Mouse (Mus musculus): ENCODE results near the gene Ift122. TPM values are rescaled to one million over a fixed set of nuclear protein-coding genes. Genes with fewer than 3 reads are reported as not detected.

Gene Ift122
- polyA plus RNA-seq, 1 experiment, result 3.6 TPM

DNA sequence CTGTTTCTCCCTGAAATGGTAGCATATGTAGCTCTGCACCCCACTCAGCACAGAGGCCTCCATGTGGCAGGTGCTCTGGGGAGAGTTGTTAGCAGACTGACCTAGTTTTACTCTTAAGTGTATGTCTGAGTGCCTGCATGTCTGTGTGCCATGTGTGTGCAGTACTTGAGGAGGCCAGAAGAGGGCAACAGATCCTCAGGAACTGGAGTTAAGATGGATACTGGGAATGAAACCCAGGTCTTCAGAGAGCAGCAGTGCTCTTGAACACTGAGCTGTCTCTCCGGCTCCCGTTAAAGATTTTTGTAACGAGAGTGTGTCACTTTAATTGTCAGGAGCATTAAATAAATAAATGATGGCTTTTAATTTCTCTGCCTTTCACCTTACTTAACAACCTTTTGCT, 35.0 kb downstream of the Ift122 start:
- H3K4me1 ChIP-seq (ENCODE audit: control insufficient read depth, insufficient read depth, low read length), result peaks cover 2% of the 10 kb centered on the region; the same call in 1 of the 2 replicates
- no peak overlapping the region for H3K4me3 ChIP-seq (replicated peaks; ENCODE audit: control insufficient read depth, low read depth, low read length)
- WGBS, result 80% methylated on average over 3 of the region's 3 CpGs
- H3K27ac ChIP-seq (ENCODE audit: control insufficient read depth, insufficient read depth, low read depth, low read length, poor library complexity), result no peak overlapping the region
- peak; percentile 51; the same call in 1 of the 2 replicates for TF ChIP-seq CTCF (IDR thresholded peaks at IDR 0.05; ENCODE audit: control insufficient read depth, insufficient read depth, low read length)
- TF ChIP-seq POLR2A (IDR thresholded peaks at IDR 0.05; ENCODE audit: borderline replicate concordance, control insufficient read depth, low read depth, low read length), result no peak

- Histone ChIP-seq H3K27ac (ENCODE audit: control insufficient read depth, insufficient read depth, low read depth, low read length, poor library complexity) (no peak overlapping the region), H3K4me1 (ENCODE audit: control insufficient read depth, insufficient read depth, low read length) (peaks cover 2% of the 10 kb centered on the region; the same call in 1 of the 2 replicates), H3K4me3 (replicated peaks; ENCODE audit: control insufficient read depth, low read depth, low read length) (no peak overlapping the region)
- WGBS, result 82% methylated on average over 8 of the region's 8 CpGs
- no peak for TF ChIP-seq POLR2A (IDR thresholded peaks at IDR 0.05; ENCODE audit: borderline replicate concordance, control insufficient read depth, low read depth, low read length)
- no peak for TF ChIP-seq CTCF (IDR thresholded peaks at IDR 0.05; ENCODE audit: control insufficient read depth, insufficient read depth, low read length)
Measured at GRCm38 (mm10) chr6:115890601-115891000, 37.3 kb downstream of the Ift122 start.

DNA sequence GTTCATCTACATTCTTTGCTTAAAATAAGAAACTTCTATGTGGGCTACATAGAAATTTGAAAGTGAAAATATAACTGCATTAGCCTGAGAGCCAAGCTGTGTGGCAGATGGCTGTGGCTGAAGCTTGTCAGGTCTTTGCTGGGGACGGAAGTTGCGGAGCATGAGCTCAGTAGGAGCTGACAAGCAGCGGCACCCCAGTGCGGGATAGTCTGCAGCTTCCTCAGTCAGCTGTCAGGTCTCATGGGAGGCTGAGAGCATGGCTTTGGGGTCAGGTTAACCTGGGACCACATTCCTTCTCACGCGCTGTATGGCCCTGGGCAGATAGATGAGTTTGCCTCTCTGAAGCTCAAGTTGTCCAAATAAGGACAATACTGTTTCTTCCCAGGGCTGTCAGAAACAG, 37.8 kb downstream of the Ift122 start:
- 85% methylated on average over 6 of the region's 6 CpGs for WGBS
- H3K4me1 ChIP-seq (ENCODE audit: control insufficient read depth, insufficient read depth, low read length), result peaks cover 2% of the 10 kb centered on the region; the same call in 1 of the 2 replicates
- H3K4me3 ChIP-seq (replicated peaks; ENCODE audit: control insufficient read depth, low read depth, low read length), result no peak overlapping the region
- H3K27ac ChIP-seq (ENCODE audit: control insufficient read depth, insufficient read depth, low read depth, low read length, poor library complexity), result no peak overlapping the region
- TF ChIP-seq CTCF (IDR thresholded peaks at IDR 0.05; ENCODE audit: control insufficient read depth, insufficient read depth, low read length) (no peak), POLR2A (IDR thresholded peaks at IDR 0.05; ENCODE audit: borderline replicate concordance, control insufficient read depth, low read depth, low read length) (no peak)

DNA sequence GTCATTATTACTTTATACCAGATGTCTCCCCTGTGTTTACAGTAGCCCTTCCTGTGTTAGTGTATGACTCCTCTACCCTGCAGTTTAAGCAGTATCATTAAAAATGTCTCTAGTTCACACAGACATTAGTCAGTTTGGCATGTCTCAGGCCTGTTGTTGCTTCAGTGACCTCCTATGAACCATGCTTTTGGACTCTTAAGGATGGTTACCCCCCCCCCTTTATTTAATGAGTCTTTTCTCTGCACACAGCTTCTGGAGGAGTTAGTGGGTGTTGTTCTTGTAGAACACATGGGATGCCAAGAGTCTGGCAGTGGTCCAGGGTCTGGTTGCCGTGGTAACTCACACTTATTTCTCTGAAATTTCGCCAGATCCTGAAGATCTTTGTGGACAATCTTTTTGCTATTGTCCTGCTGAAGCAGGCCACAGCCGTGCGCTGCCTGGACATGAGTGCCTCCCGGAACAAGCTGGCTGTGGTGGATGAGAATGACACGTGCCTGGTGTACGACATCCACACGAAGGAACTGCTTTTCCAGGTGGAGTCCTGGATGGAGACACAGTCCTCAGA, 38.3 kb downstream of the Ift122 start:
- Histone ChIP-seq H3K4me3 (replicated peaks; ENCODE audit: control insufficient read depth, low read depth, low read length) (no peak overlapping the region), H3K4me1 (ENCODE audit: control insufficient read depth, insufficient read depth, low read length) (peaks cover 2% of the 10 kb centered on the region; the same call in 1 of the 2 replicates), H3K27ac (ENCODE audit: control insufficient read depth, insufficient read depth, low read depth, low read length, poor library complexity) (no peak overlapping the region)
- TF ChIP-seq CTCF (IDR thresholded peaks at IDR 0.05; ENCODE audit: control insufficient read depth, insufficient read depth, low read length) (no peak), POLR2A (IDR thresholded peaks at IDR 0.05; ENCODE audit: borderline replicate concordance, control insufficient read depth, low read depth, low read length) (no peak)
- 78% methylated on average over 8 of the region's 8 CpGs for WGBS

DNA sequence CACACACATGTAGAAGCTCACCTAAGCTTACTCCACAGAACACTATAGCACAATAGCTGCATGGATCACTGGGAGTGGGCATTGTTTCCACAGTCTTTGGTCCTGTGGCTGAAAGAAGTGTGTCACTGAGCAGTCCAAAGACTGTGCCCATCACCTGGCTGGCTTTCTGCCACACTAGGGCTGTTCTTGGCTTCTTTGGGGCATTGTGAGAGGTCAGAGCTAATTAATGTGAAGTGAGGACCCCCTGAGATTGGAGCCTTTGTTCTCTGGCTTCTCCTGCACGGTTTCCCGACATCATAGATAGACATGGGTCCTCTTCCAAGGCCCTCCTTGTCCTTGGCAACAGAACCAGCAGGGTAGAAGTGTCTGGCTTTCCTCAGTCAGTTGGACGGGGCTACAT, 39.1 kb downstream of the Ift122 start:
- peaks cover 1% of the 10 kb centered on the region; the same call in 1 of the 2 replicates for H3K4me1 ChIP-seq (ENCODE audit: control insufficient read depth, insufficient read depth, low read length)
- WGBS, result 75% methylated on average over 3 of the region's 3 CpGs
- H3K4me3 ChIP-seq (replicated peaks; ENCODE audit: control insufficient read depth, low read depth, low read length), result no peak overlapping the region
- TF ChIP-seq CTCF (IDR thresholded peaks at IDR 0.05; ENCODE audit: control insufficient read depth, insufficient read depth, low read length), result no peak
- TF ChIP-seq POLR2A (IDR thresholded peaks at IDR 0.05; ENCODE audit: borderline replicate concordance, control insufficient read depth, low read depth, low read length), result no peak
- H3K27ac ChIP-seq (ENCODE audit: control insufficient read depth, insufficient read depth, low read depth, low read length, poor library complexity), result no peak overlapping the region

DNA sequence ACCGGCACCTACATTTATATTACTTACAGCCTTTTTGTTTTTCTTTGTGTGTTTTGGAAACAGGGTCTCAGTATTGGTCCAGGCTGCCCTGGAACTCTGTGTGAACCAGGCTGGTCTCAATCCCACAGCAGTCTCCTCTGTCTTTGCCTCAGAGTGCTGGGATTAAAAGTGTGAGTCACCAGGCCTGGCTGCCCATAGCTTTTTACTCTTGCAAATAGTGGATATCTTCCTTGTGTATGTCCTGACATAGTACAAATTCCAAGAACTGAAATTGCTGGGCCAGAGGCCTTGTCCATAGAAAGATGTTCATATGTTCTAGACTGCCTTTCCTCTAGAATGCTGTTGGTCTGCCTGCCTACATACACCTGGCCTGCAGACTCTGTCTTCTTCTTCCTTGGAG, 43.1 kb downstream of the Ift122 start:
- 82% methylated on average over 1 of the region's 1 CpGs for WGBS
- Histone ChIP-seq H3K4me1 (ENCODE audit: control insufficient read depth, insufficient read depth, low read length) (peaks cover 3% of the 10 kb centered on the region), H3K27ac (ENCODE audit: control insufficient read depth, insufficient read depth, low read depth, low read length, poor library complexity) (no peak overlapping the region), H3K4me3 (replicated peaks; ENCODE audit: control insufficient read depth, low read depth, low read length) (no peak overlapping the region)
- TF ChIP-seq POLR2A (IDR thresholded peaks at IDR 0.05; ENCODE audit: borderline replicate concordance, control insufficient read depth, low read depth, low read length), result no peak
- TF ChIP-seq CTCF (IDR thresholded peaks at IDR 0.05; ENCODE audit: control insufficient read depth, insufficient read depth, low read length), result no peak

DNA sequence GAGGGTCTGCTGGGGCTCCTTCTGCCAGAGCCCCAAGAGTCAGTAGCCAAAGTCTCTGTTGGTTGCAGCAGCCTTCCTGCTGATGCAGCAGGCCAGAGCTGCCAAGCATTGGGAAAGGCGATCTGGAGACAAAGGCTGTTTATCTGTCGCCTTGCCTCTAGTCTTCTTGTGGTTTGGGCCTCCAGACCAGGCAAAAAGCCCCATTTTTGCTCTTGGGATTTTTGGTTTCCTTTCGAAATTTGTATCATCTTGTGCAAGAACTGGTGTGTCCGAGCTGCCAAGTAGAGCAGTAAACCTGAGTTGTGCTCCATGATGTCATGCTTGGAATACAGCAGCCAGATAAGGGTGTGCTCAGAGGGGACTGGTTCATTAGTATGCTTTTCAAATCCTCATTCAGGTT, 43.8 kb downstream of the Ift122 start:
- H3K4me1 ChIP-seq (ENCODE audit: control insufficient read depth, insufficient read depth, low read length), result peaks cover 3% of the 10 kb centered on the region
- H3K27ac ChIP-seq (ENCODE audit: control insufficient read depth, insufficient read depth, low read depth, low read length, poor library complexity), result 0 out of 2 replicates have a peak overlapping the region, but pooled peaks have one; percentile 22
- TF ChIP-seq CTCF (IDR thresholded peaks at IDR 0.05; ENCODE audit: control insufficient read depth, insufficient read depth, low read length) (no peak), POLR2A (IDR thresholded peaks at IDR 0.05; ENCODE audit: borderline replicate concordance, control insufficient read depth, low read depth, low read length) (no peak)
- H3K4me3 ChIP-seq (replicated peaks; ENCODE audit: control insufficient read depth, low read depth, low read length), result no peak overlapping the region
- 11% methylated on average over 4 of the region's 4 CpGs for whole genome bisulfite sequencing

DNA sequence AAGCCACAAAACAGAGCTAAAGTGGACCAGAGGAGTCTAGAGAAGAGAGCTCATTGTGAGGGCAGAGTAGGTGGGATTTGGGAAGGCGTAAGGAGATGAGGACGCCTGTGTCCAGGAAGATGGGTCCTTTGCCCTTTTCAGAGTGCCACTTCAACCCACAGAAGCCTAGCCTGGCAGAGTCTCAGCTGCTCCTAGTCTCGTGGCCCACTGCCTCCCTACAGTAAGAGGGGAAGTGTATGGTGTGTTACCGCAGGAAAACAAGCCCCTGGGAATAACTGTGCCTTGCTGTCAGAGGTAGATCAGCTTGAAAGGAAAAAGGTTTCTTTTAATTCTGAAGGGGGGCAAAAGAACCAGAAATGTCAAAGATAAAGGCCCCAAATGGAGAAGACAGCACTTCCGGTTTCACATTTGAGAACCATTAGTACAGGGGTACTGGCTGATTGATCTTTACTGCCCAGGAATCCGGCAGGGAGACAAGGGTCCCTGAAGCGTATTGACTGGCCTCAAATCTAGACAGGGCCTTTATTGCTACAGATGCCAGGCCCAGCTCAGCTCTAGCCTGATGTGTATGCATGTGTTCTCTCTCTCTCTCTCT, 44.8 kb downstream of the Ift122 start:
- no peak for TF ChIP-seq CTCF (IDR thresholded peaks at IDR 0.05; ENCODE audit: control insufficient read depth, insufficient read depth, low read length)
- no peak for TF ChIP-seq POLR2A (IDR thresholded peaks at IDR 0.05; ENCODE audit: borderline replicate concordance, control insufficient read depth, low read depth, low read length)
- no peak overlapping the region for H3K4me3 ChIP-seq (replicated peaks; ENCODE audit: control insufficient read depth, low read depth, low read length)
- no peak overlapping the region for H3K27ac ChIP-seq (ENCODE audit: control insufficient read depth, insufficient read depth, low read depth, low read length, poor library complexity)
- 60% methylated on average over 7 of the region's 7 CpGs for WGBS
- H3K4me1 ChIP-seq (ENCODE audit: control insufficient read depth, insufficient read depth, low read length), result peaks cover 3% of the 10 kb centered on the region
